Comparison of ENCODE assay signal across 18 mouse cellular contexts in genomic region chr7:107745111-107745510, GRCm38 (mm10). TPM values are rescaled to one million over a fixed set of nuclear protein-coding genes. Genes with fewer than 3 reads are reported as not detected.
"Had no signal": no experiment of that assay in that cellular context is flagged by ENCODE, and none has a peak within 500 bp of the region (broad histone marks: within the 10 kb centered on the region; RNA-seq: fewer than 3 reads in every experiment).

No protein-coding gene starts in this region.

- DNase-seq: kidney, adult 2 months; kidney, postnatal 25 days; layer of hippocampus, postnatal 36 days; left cerebral cortex, postnatal 4 days; liver; lung, adult 18-20 months; lung, postnatal 14 days; lung, postnatal 4 days; right cerebral cortex, adult 18-20 months; right cerebral cortex, postnatal 14 days; right cerebral cortex, postnatal 4 days; thymus, postnatal 25 days had no signal

RNA-seq across cellular contexts. Expression of gene Cyb5r2, which starts 12.7 kb away (rescaled TPM):
- total RNA-seq: layer of hippocampus, postnatal 36 days; left cerebral cortex, adult 2 months; left cerebral cortex, postnatal 10 days; left cerebral cortex, postnatal 4 days; megakaryocyte progenitor cell, adult 5-6 weeks; megakaryocyte-erythroid progenitor cell, adult 5-6 weeks had no signal

RNA-seq across cellular contexts. Expression of gene Ovch2, which starts 55.9 kb away (rescaled TPM):
- total RNA-seq: layer of hippocampus, adult 8-10 months; layer of hippocampus, postnatal 10 days; layer of hippocampus, postnatal 36 days; left cerebral cortex, adult 2 months; left cerebral cortex, postnatal 10 days; left cerebral cortex, postnatal 4 days; megakaryocyte progenitor cell, adult 5-6 weeks; megakaryocyte-erythroid progenitor cell, adult 5-6 weeks had no signal
